Mouse (Mus musculus): Measurements from ENCODE around the gene Bud23. TPM values are rescaled to one million over a fixed set of nuclear protein-coding genes. Genes with fewer than 3 reads are reported as not detected.

Gene Bud23
- total and polyA plus RNA-seq, 3 experiments = 101 to 222 TPM; not detected in 1

DNA sequence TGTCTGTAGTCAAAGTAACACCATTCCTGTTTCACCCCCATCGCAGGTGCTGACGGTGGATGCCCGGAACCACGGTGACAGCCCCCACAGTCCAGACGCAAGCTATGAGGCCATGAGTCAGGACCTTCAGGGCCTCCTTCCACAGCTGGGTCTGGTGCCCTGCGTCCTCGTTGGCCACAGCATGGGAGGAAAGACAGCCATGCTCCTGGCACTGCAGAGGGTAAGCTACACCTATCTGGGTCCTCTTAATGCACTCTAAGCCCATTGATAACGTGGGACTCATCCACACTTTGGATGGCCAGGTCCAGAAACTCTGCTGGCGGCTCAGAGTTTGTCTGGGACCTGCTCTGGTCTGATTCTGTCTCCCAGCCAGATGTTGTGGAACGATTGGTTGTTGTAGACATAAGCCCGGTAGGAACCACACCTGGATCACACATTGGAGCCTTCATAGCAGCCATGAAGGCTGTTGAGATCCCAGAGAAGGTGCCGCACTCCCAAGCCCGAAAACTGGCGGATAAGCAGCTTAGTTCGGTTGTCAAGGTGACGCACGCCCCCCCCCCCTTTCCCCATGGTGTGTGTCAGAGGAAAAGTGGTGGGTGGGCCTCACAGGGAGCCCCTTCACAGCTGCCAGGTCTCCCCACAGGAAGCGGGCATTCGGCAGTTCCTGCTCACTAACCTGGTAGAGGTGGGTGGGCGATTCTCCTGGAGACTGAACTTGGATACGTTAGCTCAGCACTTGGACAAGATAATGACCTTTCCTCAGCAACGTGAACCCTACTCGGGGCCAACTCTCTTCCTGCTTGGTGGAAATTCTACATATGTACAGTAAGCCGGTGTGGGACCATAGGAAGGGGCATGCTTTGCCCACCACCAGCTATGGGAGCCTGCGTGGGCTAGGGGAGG lies 53.7 kb downstream of the Bud23 start:
- Histone ChIP-seq H3K9me3 (replicated peaks; ENCODE audit: insufficient read depth, low read length) (no peaks in the 10 kb centered on the region), H3K79me2 (ENCODE audit: control insufficient read depth, insufficient read depth, low read length, poor library complexity) (peaks cover 5% of the 10 kb centered on the region; the same call in 1 of the 2 replicates), H3K4me3 (ENCODE audit: control insufficient read depth in 1 of 2, insufficient read depth in 1 of 2, low read depth in 2 of 2, low read length in 2 of 2) (no peak overlapping the region), H3K9ac (ENCODE audit: control insufficient read depth, low read depth, low read length, poor library complexity, severe bottlenecking) (no peak overlapping the region), H3K4me1 (ENCODE audit: control insufficient read depth in 1 of 2, insufficient read depth in 2 of 2, low read length in 2 of 2) (peaks cover 2 to 14% of the 10 kb centered on the region in 2 experiments; a peak in 3 of 4 replicates), H3K36me3 (ENCODE audit: control insufficient read depth in 1 of 2, insufficient read depth in 2 of 2, low read length in 2 of 2) (peaks cover 0 to 3% of the 10 kb centered on the region in 2 experiments; a peak in 2 of 4 replicates), H3K27me3 (ENCODE audit: control insufficient read depth in 1 of 2, insufficient read depth in 2 of 2, low read length in 2 of 2) (no peaks in the 10 kb centered on the region), H3K27ac (ENCODE audit: control insufficient read depth, low read depth, low read length) (no peak overlapping the region)
- TF ChIP-seq RCOR1 (IDR thresholded peaks at IDR 0.05; ENCODE audit: low read depth, low read length) (no peak), EP300 (IDR thresholded peaks at IDR 0.05; ENCODE audit: low read depth in 1 of 2, low read length in 2 of 2) (no peak), MEF2A (IDR thresholded peaks at IDR 0.05; ENCODE audit: extremely low read depth, insufficient replicate concordance, low read depth, low read length, poor library complexity, severe bottlenecking) (no peak), SMC3 (IDR thresholded peaks at IDR 0.05; ENCODE audit: low read depth, low read length) (no peak), MAZ (IDR thresholded peaks at IDR 0.05; ENCODE audit: low read depth, low read length) (no peak), HCFC1 (IDR thresholded peaks at IDR 0.05; ENCODE audit: low read depth, low read length) (no peak), GATA1 (IDR thresholded peaks at IDR 0.05; ENCODE audit: low read depth, low read length) (no peak), CHD1 (IDR thresholded peaks at IDR 0.05; ENCODE audit: low read depth, low read length) (no peak), USF2 (IDR thresholded peaks at IDR 0.05; ENCODE audit: borderline replicate concordance in 1 of 2, insufficient read depth in 1 of 2, low read depth in 1 of 2, low read length in 2 of 2) (no peak), JUND (IDR thresholded peaks at IDR 0.05; ENCODE audit: low read depth, low read length) (no peak), TCF12 (IDR thresholded peaks at IDR 0.05; ENCODE audit: low read depth, low read length) (no peak), MYC (IDR thresholded peaks at IDR 0.05; ENCODE audit: low read depth, low read length) (no peak), ZC3H11A (IDR thresholded peaks at IDR 0.05; ENCODE audit: low read depth, low read length) (no peak), MAFK (IDR thresholded peaks at IDR 0.05; ENCODE audit: borderline replicate concordance, low read depth, low read length) (no peak), ZMIZ1 (IDR thresholded peaks at IDR 0.05; ENCODE audit: low read depth, low read length) (no peak), MXI1 (IDR thresholded peaks at IDR 0.05; ENCODE audit: low read depth, low read length) (no peak), NELFE (IDR thresholded peaks at IDR 0.05; ENCODE audit: low read depth, low read length) (no peak), POLR2AphosphoS5 (IDR thresholded peaks at IDR 0.05; ENCODE audit: borderline replicate concordance, low read depth, low read length) (no peak), SIN3A (IDR thresholded peaks at IDR 0.05; ENCODE audit: low read length) (no peak)
- no peak for DNase-seq (ENCODE audit: low read depth, low spot score)
